Mouse (Mus musculus): ENCODE results near the gene 7530416G11Rik. TPM values are rescaled to one million over a fixed set of nuclear protein-coding genes. Genes with fewer than 3 reads are reported as not detected.
A peak's percentile ranks its signal among the peaks of the same experiment; 100 is the strongest.

7530416G11Rik gene
- polyA plus RNA-seq, 1 experiment from 2014 or later: not detected

DNA sequence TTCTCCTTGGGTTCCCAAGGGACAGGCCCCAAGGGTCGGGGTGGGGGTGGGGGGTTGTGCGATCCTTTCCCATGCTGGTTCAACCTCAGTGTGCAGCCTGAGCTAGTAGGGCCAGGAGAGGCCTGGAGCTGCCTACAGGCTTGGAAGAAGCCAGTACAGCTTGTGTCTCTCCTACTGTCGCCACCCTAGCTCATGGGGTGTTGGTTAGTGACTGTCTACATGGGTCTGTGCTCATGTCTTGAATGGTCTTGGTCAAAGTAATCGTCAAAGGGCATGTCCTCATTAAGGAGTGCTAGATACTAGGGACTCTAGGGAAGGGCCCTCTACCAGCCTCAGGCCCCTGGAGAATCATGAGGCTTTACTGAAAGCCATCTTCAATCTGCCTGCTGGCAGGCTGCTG is 5.5 kb downstream of the 7530416G11Rik start:
- 76% methylated on average over 4 of the region's 4 CpGs for WGBS
- Histone ChIP-seq H3K36me3 (ENCODE audit: control insufficient read depth, insufficient read depth) (no peaks in the 10 kb centered on the region), H3K4me1 (replicated peaks; ENCODE audit: control insufficient read depth, insufficient read depth, low read length) (peaks cover 44% of the 10 kb centered on the region), H3K9ac (replicated peaks; ENCODE audit: low read depth, low read length) (no peak overlapping the region), H3K4me3 (replicated peaks; ENCODE audit: low read length) (no peak overlapping the region), H3K27me3 (replicated peaks; ENCODE audit: control insufficient read depth, insufficient read depth, low read length) (no peaks in the 10 kb centered on the region), H3K4me2 (ENCODE audit: low read length) (no peak overlapping the region), H3K9me3 (ENCODE audit: control insufficient read depth, low read length) (no peaks in the 10 kb centered on the region), H3K27ac (ENCODE audit: low read length) (peak overlapping the region; percentile 66)
- ATAC-seq: no peak

DNA sequence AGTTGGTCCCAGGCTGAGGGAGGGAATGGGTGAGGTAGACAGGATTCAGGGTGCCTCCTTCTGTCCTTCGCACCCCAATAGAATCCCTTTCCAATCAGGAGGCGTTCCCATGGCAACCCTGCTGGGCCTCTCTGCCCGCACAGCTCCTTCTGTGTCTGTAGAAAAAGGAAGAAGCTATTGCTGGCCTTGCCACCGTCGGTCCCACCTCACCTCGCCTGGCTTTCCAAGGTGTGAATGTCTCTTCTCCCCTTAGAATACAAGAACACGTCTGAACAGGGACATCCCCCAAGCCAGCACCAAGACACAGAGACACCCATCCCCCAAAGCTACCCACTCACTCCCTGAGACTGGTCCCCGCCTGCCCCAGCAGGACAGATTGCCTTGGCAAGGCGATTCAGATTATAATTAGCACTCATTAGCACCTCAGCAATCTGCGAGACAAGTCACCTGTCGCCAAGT is 8.8 kb downstream of the 7530416G11Rik start:
- peak overlapping the region; percentile 11 for H3K4me2 ChIP-seq (ENCODE audit: low read length)
- WGBS: 4% methylated on average over 11 of the region's 11 CpGs
- peak; percentile 91 for ATAC-seq

DNA sequence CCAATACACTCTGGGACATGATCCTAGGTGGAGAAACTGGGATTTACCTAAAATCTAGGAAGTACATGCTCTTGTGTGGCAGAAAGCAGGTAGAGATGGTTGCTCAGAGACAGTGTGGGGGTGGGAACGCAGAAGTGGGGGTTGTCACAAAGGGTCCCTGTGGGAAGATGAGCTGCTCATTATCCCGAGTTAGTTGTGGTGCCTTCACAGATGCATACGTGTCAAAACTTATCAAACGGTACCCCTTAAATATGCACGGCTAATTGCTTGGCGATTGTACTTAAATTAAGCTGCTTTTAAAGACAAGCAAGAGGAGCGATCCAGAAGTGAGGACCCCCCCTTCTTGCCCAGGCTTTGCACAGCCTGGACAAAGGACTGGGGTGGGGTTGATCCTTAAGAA is 13.3 kb downstream of the 7530416G11Rik start:
- H3K4me3 ChIP-seq (replicated peaks; ENCODE audit: low read length): no peak overlapping the region
- no peak overlapping the region for H3K9ac ChIP-seq (replicated peaks; ENCODE audit: low read depth, low read length)
- peaks cover 41% of the 10 kb centered on the region for H3K4me1 ChIP-seq (replicated peaks; ENCODE audit: control insufficient read depth, insufficient read depth, low read length)
- no peaks in the 10 kb centered on the region for H3K27me3 ChIP-seq (replicated peaks; ENCODE audit: control insufficient read depth, insufficient read depth, low read length)
- H3K4me2 ChIP-seq (ENCODE audit: low read length): no peak overlapping the region
- H3K27ac ChIP-seq (ENCODE audit: low read length): peak overlapping the region; percentile 75
- peak; percentile 26; the same call in 1 of the 2 replicates for ATAC-seq
- peaks cover 2% of the 10 kb centered on the region; the same call in 1 of the 2 replicates for H3K9me3 ChIP-seq (ENCODE audit: control insufficient read depth, low read length)
- H3K36me3 ChIP-seq (ENCODE audit: control insufficient read depth, insufficient read depth): no peaks in the 10 kb centered on the region
- 18% methylated on average over 7 of the region's 7 CpGs for WGBS

More for the DNA sequence above, 8.8 kb downstream of the 7530416G11Rik start:
- Histone ChIP-seq H3K9ac (replicated peaks; ENCODE audit: low read depth, low read length) (no peak overlapping the region), H3K4me1 (replicated peaks; ENCODE audit: control insufficient read depth, insufficient read depth, low read length) (peaks cover 60% of the 10 kb centered on the region), H3K27ac (ENCODE audit: low read length) (peak overlapping the region; percentile 91), H3K27me3 (replicated peaks; ENCODE audit: control insufficient read depth, insufficient read depth, low read length) (no peaks in the 10 kb centered on the region), H3K4me3 (replicated peaks; ENCODE audit: low read length) (no peak overlapping the region), H3K36me3 (ENCODE audit: control insufficient read depth, insufficient read depth) (no peaks in the 10 kb centered on the region), H3K9me3 (ENCODE audit: control insufficient read depth, low read length) (no peaks in the 10 kb centered on the region)

DNA sequence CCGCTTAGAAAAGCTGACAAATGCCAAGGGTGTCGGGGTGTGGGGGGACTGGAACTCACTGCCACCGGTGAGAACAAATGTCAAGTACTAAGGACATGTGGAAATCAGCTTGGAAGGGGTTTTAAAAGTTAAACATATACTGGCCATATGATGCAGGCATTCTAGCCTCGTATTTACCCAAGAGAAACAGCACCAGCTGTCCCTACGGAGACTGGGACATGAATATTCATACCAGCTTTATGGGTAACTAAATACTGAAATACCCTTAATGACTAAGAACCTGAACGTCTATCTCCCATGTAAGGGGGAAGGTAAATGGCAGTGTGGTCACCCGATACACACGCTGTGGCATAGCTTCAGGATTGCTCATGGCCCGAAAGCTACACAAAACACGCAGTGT is 14.1 kb downstream of the 7530416G11Rik start:
- peak overlapping the region; percentile 75 for H3K27ac ChIP-seq (ENCODE audit: low read length)
- 55% methylated on average over 10 of the region's 10 CpGs for WGBS
- H3K36me3 ChIP-seq (ENCODE audit: control insufficient read depth, insufficient read depth): no peaks in the 10 kb centered on the region
- no peak overlapping the region for H3K4me2 ChIP-seq (ENCODE audit: low read length)
- ATAC-seq: no peak
- no peak overlapping the region for H3K4me3 ChIP-seq (replicated peaks; ENCODE audit: low read length)
- H3K4me1 ChIP-seq (replicated peaks; ENCODE audit: control insufficient read depth, insufficient read depth, low read length): peaks cover 32% of the 10 kb centered on the region
- H3K9ac ChIP-seq (replicated peaks; ENCODE audit: low read depth, low read length): no peak overlapping the region
- peaks cover 2% of the 10 kb centered on the region; the same call in 1 of the 2 replicates for H3K9me3 ChIP-seq (ENCODE audit: control insufficient read depth, low read length)
- no peaks in the 10 kb centered on the region for H3K27me3 ChIP-seq (replicated peaks; ENCODE audit: control insufficient read depth, insufficient read depth, low read length)

DNA sequence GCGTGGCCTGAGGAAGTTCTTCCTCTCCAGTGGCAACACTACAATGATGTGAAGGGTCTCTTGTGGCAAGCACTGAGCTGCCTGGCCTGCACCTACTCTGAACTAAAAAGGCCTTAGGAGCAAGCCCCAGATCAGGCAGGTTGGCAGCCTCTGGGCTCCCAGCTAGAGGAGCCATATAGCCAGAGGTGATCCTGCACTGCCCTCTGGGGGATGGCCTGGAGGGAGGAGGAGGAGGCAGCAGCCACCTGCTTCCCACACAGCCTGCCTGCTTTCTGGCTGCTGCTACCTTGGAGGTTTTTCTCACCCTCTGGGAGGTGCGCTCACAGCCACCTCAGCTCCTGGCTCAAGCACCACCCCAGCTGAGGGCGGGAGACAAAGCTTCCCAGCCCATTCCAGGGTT is 22.4 kb downstream of the 7530416G11Rik start:
- Histone ChIP-seq H3K4me2 (ENCODE audit: low read length) (no peak overlapping the region), H3K36me3 (ENCODE audit: control insufficient read depth, insufficient read depth) (no peaks in the 10 kb centered on the region), H3K4me3 (replicated peaks; ENCODE audit: low read length) (no peak overlapping the region), H3K27me3 (replicated peaks; ENCODE audit: control insufficient read depth, insufficient read depth, low read length) (no peaks in the 10 kb centered on the region), H3K9ac (replicated peaks; ENCODE audit: low read depth, low read length) (no peak overlapping the region), H3K9me3 (ENCODE audit: control insufficient read depth, low read length) (no peaks in the 10 kb centered on the region), H3K27ac (ENCODE audit: low read length) (no peak overlapping the region), H3K4me1 (replicated peaks; ENCODE audit: control insufficient read depth, insufficient read depth, low read length) (peaks cover 11% of the 10 kb centered on the region; the same call in 1 of the 2 replicates)
- WGBS: 35% methylated on average over 3 of the region's 3 CpGs
- peak; percentile 26; the same call in 1 of the 2 replicates for ATAC-seq

DNA sequence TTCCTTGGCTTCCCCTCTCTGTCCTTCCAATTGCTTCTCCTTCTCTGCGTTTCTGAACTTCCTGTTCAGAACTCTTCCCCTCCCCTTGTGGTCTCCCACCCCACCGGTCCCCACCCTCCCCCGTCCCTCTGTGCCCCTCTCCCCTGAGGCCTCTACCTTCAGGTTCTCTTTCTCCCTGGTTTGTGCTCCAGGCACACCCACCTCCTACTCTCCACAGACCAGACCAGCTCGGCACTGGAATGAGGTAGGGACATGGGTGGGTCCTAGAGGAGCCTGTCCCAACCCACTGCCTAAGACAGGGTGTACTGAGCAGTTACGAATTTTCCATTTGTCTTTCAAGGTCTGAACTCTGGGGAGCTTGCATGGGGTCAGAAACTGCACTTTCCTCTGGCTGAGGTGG is 23.1 kb downstream of the 7530416G11Rik start:
- no peak overlapping the region for H3K9ac ChIP-seq (replicated peaks; ENCODE audit: low read depth, low read length)
- 50% methylated on average over 5 of the region's 5 CpGs for WGBS

DNA sequence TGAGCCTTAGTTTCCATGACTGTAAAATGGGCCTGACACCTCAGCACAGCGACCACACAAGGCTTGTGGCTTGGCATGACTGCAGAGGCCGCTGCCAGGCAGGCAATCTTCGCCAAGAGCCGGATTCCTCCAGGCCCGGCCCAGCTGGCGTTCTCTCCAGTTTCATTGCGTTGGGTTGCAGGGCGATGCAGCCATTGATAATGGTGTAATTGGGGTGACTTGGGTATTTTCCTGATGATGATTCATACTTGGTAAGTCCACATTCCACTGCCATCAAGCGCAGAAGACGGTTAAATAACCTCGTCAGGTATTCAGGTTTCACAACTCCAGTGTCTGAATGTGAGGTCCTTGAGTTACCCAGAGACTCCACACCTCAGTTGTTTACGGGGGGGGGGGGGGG is 23.7 kb downstream of the 7530416G11Rik start:
- H3K4me1 ChIP-seq (replicated peaks; ENCODE audit: control insufficient read depth, insufficient read depth, low read length): peaks cover 20% of the 10 kb centered on the region
- H3K27ac ChIP-seq (ENCODE audit: low read length): no peak overlapping the region
- ATAC-seq: no peak; the same call in 1 of the 2 replicates
- H3K4me3 ChIP-seq (replicated peaks; ENCODE audit: low read length): no peak overlapping the region
- H3K9me3 ChIP-seq (ENCODE audit: control insufficient read depth, low read length): no peaks in the 10 kb centered on the region
- 57% methylated on average over 12 of the region's 12 CpGs for WGBS
- H3K36me3 ChIP-seq (ENCODE audit: control insufficient read depth, insufficient read depth): no peaks in the 10 kb centered on the region
- H3K4me2 ChIP-seq (ENCODE audit: low read length): no peak overlapping the region
- no peak overlapping the region for H3K9ac ChIP-seq (replicated peaks; ENCODE audit: low read depth, low read length)
- H3K27me3 ChIP-seq (replicated peaks; ENCODE audit: control insufficient read depth, insufficient read depth, low read length): no peaks in the 10 kb centered on the region

More for the DNA sequence above, 23.1 kb downstream of the 7530416G11Rik start:
- Histone ChIP-seq H3K4me1 (replicated peaks; ENCODE audit: control insufficient read depth, insufficient read depth, low read length) (peaks cover 14% of the 10 kb centered on the region), H3K27ac (ENCODE audit: low read length) (no peak overlapping the region), H3K36me3 (ENCODE audit: control insufficient read depth, insufficient read depth) (no peaks in the 10 kb centered on the region), H3K9me3 (ENCODE audit: control insufficient read depth, low read length) (no peaks in the 10 kb centered on the region), H3K4me3 (replicated peaks; ENCODE audit: low read length) (no peak overlapping the region), H3K27me3 (replicated peaks; ENCODE audit: control insufficient read depth, insufficient read depth, low read length) (no peaks in the 10 kb centered on the region), H3K4me2 (ENCODE audit: low read length) (no peak overlapping the region)
- ATAC-seq: peak; percentile 13; the same call in 1 of the 2 replicates

DNA sequence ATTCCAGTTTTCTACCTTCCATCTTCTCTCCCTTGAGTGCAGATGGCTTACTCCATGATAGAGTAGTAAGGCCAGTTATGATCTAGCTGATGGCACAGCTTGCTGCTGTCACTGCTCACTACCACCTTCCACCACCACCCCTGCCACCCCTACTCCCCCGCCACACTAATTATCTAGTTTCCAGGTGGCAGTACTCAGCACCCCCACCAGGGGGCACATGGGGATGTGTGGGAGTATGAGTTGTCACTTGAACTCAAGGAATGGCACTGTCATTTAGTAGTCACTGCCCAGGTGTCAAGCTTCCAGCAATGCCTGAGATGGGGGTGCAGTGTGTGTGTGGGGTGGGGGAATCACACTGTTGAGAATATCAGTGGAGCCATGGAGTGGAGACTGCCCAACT is 25.4 kb downstream of the 7530416G11Rik start:
- Histone ChIP-seq H3K9ac (replicated peaks; ENCODE audit: low read depth, low read length) (no peak overlapping the region), H3K36me3 (ENCODE audit: control insufficient read depth, insufficient read depth) (no peaks in the 10 kb centered on the region), H3K4me2 (ENCODE audit: low read length) (no peak overlapping the region), H3K4me1 (replicated peaks; ENCODE audit: control insufficient read depth, insufficient read depth, low read length) (peaks cover 21% of the 10 kb centered on the region), H3K4me3 (replicated peaks; ENCODE audit: low read length) (no peak overlapping the region), H3K27ac (ENCODE audit: low read length) (no peak overlapping the region), H3K9me3 (ENCODE audit: control insufficient read depth, low read length) (no peaks in the 10 kb centered on the region), H3K27me3 (replicated peaks; ENCODE audit: control insufficient read depth, insufficient read depth, low read length) (no peaks in the 10 kb centered on the region)
- ATAC-seq: no peak
- 17% methylated on average over 1 of the region's 1 CpGs for WGBS

DNA sequence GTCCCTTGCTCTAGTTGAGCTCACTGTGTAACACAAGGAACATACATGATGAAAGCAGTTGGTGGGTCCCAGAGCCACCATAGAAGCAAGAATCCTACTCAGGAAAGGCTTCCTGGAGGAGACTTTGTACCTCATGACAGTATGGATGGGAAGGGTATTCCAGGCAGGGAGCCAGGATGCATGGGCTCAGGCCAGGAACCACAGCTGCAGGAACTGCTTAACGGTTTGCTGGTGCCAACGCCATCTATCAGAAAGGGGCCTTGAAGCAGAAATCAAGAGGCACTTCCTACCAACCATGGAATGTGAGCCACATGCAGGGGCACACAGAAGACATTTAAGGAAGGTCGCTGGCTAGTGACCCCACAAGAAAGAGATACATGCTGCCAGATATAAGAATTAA is 28.3 kb downstream of the 7530416G11Rik start:
- Histone ChIP-seq H3K4me2 (ENCODE audit: low read length) (no peak overlapping the region), H3K4me3 (replicated peaks; ENCODE audit: low read length) (no peak overlapping the region), H3K27me3 (replicated peaks; ENCODE audit: control insufficient read depth, insufficient read depth, low read length) (no peaks in the 10 kb centered on the region), H3K27ac (ENCODE audit: low read length) (peak overlapping the region; percentile 31), H3K36me3 (ENCODE audit: control insufficient read depth, insufficient read depth) (no peaks in the 10 kb centered on the region), H3K4me1 (replicated peaks; ENCODE audit: control insufficient read depth, insufficient read depth, low read length) (peaks cover 13% of the 10 kb centered on the region), H3K9me3 (ENCODE audit: control insufficient read depth, low read length) (no peaks in the 10 kb centered on the region), H3K9ac (replicated peaks; ENCODE audit: low read depth, low read length) (no peak overlapping the region)
- WGBS: 58% methylated on average over 3 of the region's 3 CpGs
- ATAC-seq: 0 out of 2 replicates have a peak, but pooled peaks have one; percentile 45

DNA sequence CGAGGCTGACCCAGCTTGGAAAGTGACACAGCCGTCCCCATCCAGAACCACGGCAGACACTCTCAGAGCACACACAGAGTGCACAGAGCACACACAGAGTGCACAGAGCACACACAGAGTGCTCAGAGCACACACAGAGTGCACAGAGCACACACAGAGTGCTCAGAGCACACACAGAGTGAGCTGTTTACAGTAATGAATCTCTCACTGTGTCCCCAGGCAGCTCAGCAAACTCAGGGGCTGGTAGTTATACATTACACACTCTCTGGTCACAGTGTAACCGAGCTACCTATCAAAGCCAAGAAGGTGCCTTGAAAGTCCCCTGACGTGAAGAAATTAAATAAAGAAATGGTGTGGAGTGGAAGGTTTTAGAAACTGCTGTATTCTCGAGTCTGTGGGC is 33.6 kb downstream of the 7530416G11Rik start:
- 84% methylated on average over 6 of the region's 6 CpGs for WGBS
- Histone ChIP-seq H3K27ac (ENCODE audit: low read length) (no peak overlapping the region), H3K9me3 (ENCODE audit: control insufficient read depth, low read length) (no peaks in the 10 kb centered on the region), H3K4me3 (replicated peaks; ENCODE audit: low read length) (no peak overlapping the region), H3K4me2 (ENCODE audit: low read length) (no peak overlapping the region), H3K27me3 (replicated peaks; ENCODE audit: control insufficient read depth, insufficient read depth, low read length) (no peaks in the 10 kb centered on the region), H3K36me3 (ENCODE audit: control insufficient read depth, insufficient read depth) (peaks cover 9% of the 10 kb centered on the region), H3K4me1 (replicated peaks; ENCODE audit: control insufficient read depth, insufficient read depth, low read length) (peaks cover 20% of the 10 kb centered on the region), H3K9ac (replicated peaks; ENCODE audit: low read depth, low read length) (no peak overlapping the region)
- no peak for ATAC-seq

Measured in forebrain, embryonic 16.5 days (tissue).